Mouse (Mus musculus): ENCODE results near the gene Sstr3.

The Sstr3 gene

GRCm38 (mm10) chr15:78502437-78503132 lies 41.9 kb downstream of the Sstr3 start:
- DNase-seq (ENCODE audit: low spot score in 2 of 2) = no peak

- no peak for DNase-seq (ENCODE audit: low spot score in 2 of 2)
Observed at GRCm38 (mm10) chr15:78494968-78495406, 49.5 kb downstream of the Sstr3 start, which contains the start of gene Il2rb. Gene Il2rb, minus strand, starts transcription at chr15:78495271.

GRCm38 (mm10) chr15:78493401-78494010 lies 51.0 kb downstream of the Sstr3 start:
- no peak for DNase-seq (ENCODE audit: low spot score in 2 of 2)

GRCm38 (mm10) chr15:78491301-78491700 lies 53.2 kb downstream of the Sstr3 start:
- DNase-seq (ENCODE audit: low spot score in 2 of 2) = no peak

GRCm38 (mm10) chr15:78489906-78490305 lies 54.6 kb downstream of the Sstr3 start:
- no peak for DNase-seq (ENCODE audit: low spot score in 2 of 2)

- DNase-seq (ENCODE audit: low spot score in 2 of 2) = no peak
Observed at GRCm38 (mm10) chr15:78489248-78489647, 55.2 kb downstream of the Sstr3 start.

- no peak for DNase-seq (ENCODE audit: low spot score in 2 of 2)
Observed at GRCm38 (mm10) chr15:78487066-78487465, 57.4 kb downstream of the Sstr3 start.
